Mouse (Mus musculus) hindbrain, embryonic 16.5 days (tissue): ENCODE measurements around the gene Zfp652. TPM values are rescaled to one million over a fixed set of nuclear protein-coding genes. Genes with fewer than 3 reads are reported as not detected.

Source experiments
- ATAC-seq: fragments of 200-750 bp; cut with Nextera tagmentation; 2 replicates; pipeline ENCODE4 v1.8.0; 2017; ENCODE audit warnings: moderate TSS enrichment, moderate library complexity
- H3K27ac ChIP-seq: fragments of 300-500 bp; sonication (generic); 2 replicates; pipeline ENCODE4 v1.5.1; 2014; ENCODE audit warnings: low read depth, mild to moderate bottlenecking, control low read depth, low read length, moderate library complexity
- H3K27me3 ChIP-seq: fragments of 300-500 bp; sonication (generic); replicated peaks from 2 replicates; pipeline ENCODE4 v1.6.1; 2014; ENCODE audit warnings: low read length; ENCODE audit not compliant: control insufficient read depth, insufficient read depth
- H3K36me3 ChIP-seq: fragments of 300-500 bp; sonication (generic); 2 replicates; pipeline ENCODE4 v1.6.1; 2014; ENCODE audit warnings: mild to moderate bottlenecking, low read length, moderate library complexity, mixed read lengths; ENCODE audit not compliant: control insufficient read depth, insufficient read depth
- H3K4me1 ChIP-seq: fragments of 300-500 bp; sonication (generic); 2 replicates; pipeline ENCODE4 v1.6.1; 2014; ENCODE audit warnings: low read depth, low read length; ENCODE audit not compliant: control insufficient read depth, insufficient read depth
- H3K4me2 ChIP-seq: fragments of 300-500 bp; sonication (generic); 2 replicates; pipeline ENCODE4 v1.6.1; 2014; ENCODE audit warnings: mild to moderate bottlenecking, low read length, control low read depth, moderate library complexity
- H3K4me3 ChIP-seq: fragments of 300-500 bp; sonication (generic); 2 replicates; pipeline ENCODE4 v1.5.1; 2014; ENCODE audit warnings: mild to moderate bottlenecking, low read length, control low read depth, moderate library complexity
- H3K9ac ChIP-seq: fragments of 300-500 bp; sonication (generic); 2 replicates; pipeline ENCODE4 v1.6.1; 2014; ENCODE audit warnings: low read depth, mild to moderate bottlenecking, control low read depth, low read length, moderate library complexity
- H3K9me3 ChIP-seq: fragments of 300-500 bp; sonication (generic); 2 replicates; pipeline ENCODE4 v1.6.1; 2014; ENCODE audit warnings: mild to moderate bottlenecking, low read length, moderate library complexity; ENCODE audit not compliant: control insufficient read depth
- WGBS: fragments of 180-500 bp; shearing (Covaris S2); extraction: QIAGEN DNeasy Blood & Tissue Kit; methylation state at CpG from one replicate; pipeline ENCODE4 v1.1.7; 2014; 5-methylcytosine and 5-hydroxymethylcytosine counted together
- polyA plus RNA-seq: library from polyadenylated mRNA; unstranded; fragments of >200 nt; fragmentation: Nextera tagmentation; extraction: Ambion mirVana; gene quantifications from 2 replicates; pipeline ENCODE4 v1.2.1, GENCODE M21; 2015

Zfp652 gene
- polyA plus RNA-seq, 1 experiment from 2014 or later: 21.7 TPM

DNA sequence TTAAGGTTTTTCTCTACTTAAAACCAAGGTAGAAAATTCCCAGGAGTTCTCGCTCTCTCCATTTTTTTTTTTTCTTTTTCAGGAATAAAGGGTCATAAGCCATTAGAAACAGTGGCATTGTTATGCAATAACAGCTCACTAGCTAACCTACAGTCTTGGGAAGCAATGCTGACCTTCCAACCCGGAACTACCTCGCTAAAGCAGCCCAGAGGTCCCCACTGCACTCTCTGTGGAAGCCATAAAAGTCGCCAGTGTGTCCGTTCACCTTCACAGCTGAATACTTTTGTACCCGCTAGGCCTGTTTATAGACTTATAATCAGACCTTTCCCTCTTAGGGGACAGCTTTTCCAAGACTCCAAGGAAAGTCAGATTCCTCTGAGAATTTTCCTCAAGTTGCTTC is 55.8 kb downstream of the Zfp652 start:
- Histone ChIP-seq H3K27ac (no peak overlapping the region), H3K4me1 (no peaks in the 10 kb centered on the region), H3K4me3 (no peak overlapping the region), H3K27me3 (no peaks in the 10 kb centered on the region), H3K9me3 (no peaks in the 10 kb centered on the region), H3K4me2 (no peak overlapping the region), H3K9ac (no peak overlapping the region), H3K36me3 (peaks cover 2% of the 10 kb centered on the region; the same call in 1 of the 2 replicates)
- no peak for ATAC-seq
- WGBS: 83% methylated on average over 6 of the region's 6 CpGs

GRCm38 (mm10) chr11:95769208-95769607 is 56.7 kb downstream of the Zfp652 start:
- H3K9ac ChIP-seq: no peak overlapping the region
- 85% methylated on average over 10 of the region's 10 CpGs for WGBS
- H3K27me3 ChIP-seq: no peaks in the 10 kb centered on the region
- no peaks in the 10 kb centered on the region for H3K4me1 ChIP-seq
- no peaks in the 10 kb centered on the region for H3K36me3 ChIP-seq
- no peak for ATAC-seq
- H3K27ac ChIP-seq: no peak overlapping the region
- H3K4me2 ChIP-seq: no peak overlapping the region
- no peak overlapping the region for H3K4me3 ChIP-seq
- no peaks in the 10 kb centered on the region for H3K9me3 ChIP-seq

- WGBS: 64% methylated on average over 9 of the region's 9 CpGs
- no peak for ATAC-seq
- no peak overlapping the region for H3K4me2 ChIP-seq
- no peaks in the 10 kb centered on the region for H3K36me3 ChIP-seq
- no peak overlapping the region for H3K9ac ChIP-seq
- no peaks in the 10 kb centered on the region for H3K27me3 ChIP-seq
- H3K4me1 ChIP-seq: no peaks in the 10 kb centered on the region
- no peak overlapping the region for H3K27ac ChIP-seq
- no peaks in the 10 kb centered on the region for H3K9me3 ChIP-seq
- no peak overlapping the region for H3K4me3 ChIP-seq
Observed at GRCm38 (mm10) chr11:95770720-95771364, 58.4 kb downstream of the Zfp652 start.

GRCm38 (mm10) chr11:95771665-95772064 is 59.2 kb downstream of the Zfp652 start:
- Histone ChIP-seq H3K9ac (no peak overlapping the region), H3K4me1 (no peaks in the 10 kb centered on the region), H3K27ac (no peak overlapping the region), H3K9me3 (no peaks in the 10 kb centered on the region), H3K36me3 (no peaks in the 10 kb centered on the region), H3K27me3 (no peaks in the 10 kb centered on the region), H3K4me2 (no peak overlapping the region), H3K4me3 (no peak overlapping the region)
- ATAC-seq: no peak
- 86% methylated on average over 8 of the region's 8 CpGs for WGBS

DNA sequence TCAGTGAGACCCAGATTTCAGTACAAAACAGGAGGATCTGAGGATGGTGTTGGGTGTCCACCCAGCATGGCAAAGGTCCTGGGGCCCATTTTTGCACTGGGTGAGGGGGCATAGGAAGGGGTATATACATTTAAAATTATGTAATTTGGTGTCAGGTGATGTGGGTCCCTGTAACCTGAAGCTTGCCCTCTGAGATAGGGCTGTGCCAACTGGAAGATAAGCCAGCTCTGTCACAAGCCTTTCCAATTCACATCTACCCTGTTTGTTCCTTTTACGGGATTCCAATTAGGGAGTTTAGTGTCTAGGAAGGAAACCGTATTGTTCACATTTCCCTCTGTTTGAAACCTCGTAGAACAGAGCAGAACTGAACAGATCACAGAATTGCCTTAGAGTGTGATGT is 60.8 kb downstream of the Zfp652 start:
- H3K27me3 ChIP-seq: no peaks in the 10 kb centered on the region
- H3K9me3 ChIP-seq: no peaks in the 10 kb centered on the region
- H3K4me2 ChIP-seq: no peak overlapping the region
- H3K4me3 ChIP-seq: no peak overlapping the region
- WGBS: 87% methylated on average over 3 of the region's 3 CpGs
- no peak overlapping the region for H3K9ac ChIP-seq
- H3K36me3 ChIP-seq: no peaks in the 10 kb centered on the region
- no peak overlapping the region for H3K27ac ChIP-seq
- no peaks in the 10 kb centered on the region for H3K4me1 ChIP-seq
- no peak for ATAC-seq

DNA sequence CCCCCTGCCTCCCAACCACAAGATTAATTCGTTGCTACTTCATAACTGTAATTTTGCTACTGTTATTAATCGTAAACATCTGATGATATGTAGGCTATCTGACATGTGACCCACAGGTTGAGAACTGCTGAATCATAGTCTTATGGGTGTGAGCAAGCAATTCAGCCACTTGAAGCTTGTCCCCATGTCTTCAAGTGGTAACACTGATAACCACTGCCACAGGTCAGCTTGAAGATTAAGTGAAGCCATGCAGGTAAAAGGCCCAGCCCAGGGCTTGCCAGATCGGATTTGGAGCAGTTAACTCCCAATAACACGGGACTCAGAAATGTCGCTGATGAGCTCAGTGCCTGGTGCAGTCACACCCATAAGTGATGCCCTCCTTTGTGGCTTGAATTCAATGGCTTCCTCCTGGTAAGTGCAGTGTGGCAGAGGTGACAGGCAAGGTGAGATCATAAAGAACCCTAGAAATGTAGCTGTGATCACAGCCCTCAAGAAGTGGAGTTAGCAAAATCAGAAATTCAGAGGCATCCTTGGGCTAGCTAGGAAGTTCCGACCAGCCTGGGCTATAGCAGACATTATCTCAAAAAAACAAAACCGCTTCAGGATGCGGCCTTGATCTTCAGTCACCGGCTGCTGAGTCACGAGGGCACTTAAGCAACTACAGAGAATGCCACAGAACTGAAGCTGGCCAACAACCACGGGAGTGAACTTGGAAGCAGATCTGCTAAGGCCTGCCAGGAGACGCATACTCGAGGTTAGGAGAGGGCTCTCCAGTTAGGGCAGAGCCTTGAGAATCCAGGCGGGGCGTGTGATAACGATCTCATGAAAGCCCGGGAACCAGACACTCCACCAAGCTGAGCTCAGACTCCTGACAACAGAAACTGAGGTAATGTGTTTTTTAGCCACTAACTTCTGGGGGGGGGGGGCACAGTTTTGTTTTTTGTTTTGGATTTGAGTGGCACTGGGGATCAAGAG is 65.1 kb downstream of the Zfp652 start:
- no peak for ATAC-seq
- WGBS: 88% methylated on average over 17 of the region's 17 CpGs

GRCm38 (mm10) chr11:95778831-95779251 is 66.4 kb downstream of the Zfp652 start:
- Histone ChIP-seq H3K9me3 (no peaks in the 10 kb centered on the region), H3K27me3 (no peaks in the 10 kb centered on the region), H3K4me2 (no peak overlapping the region), H3K4me3 (no peak overlapping the region), H3K9ac (no peak overlapping the region), H3K36me3 (no peaks in the 10 kb centered on the region), H3K27ac (no peak overlapping the region), H3K4me1 (no peaks in the 10 kb centered on the region)
- WGBS: 83% methylated on average over 4 of the region's 4 CpGs
- no peak for ATAC-seq

More for the DNA sequence above, 65.1 kb downstream of the Zfp652 start:
- Histone ChIP-seq H3K4me1 (no peaks in the 10 kb centered on the region), H3K9me3 (no peaks in the 10 kb centered on the region), H3K36me3 (no peaks in the 10 kb centered on the region), H3K4me3 (no peak overlapping the region), H3K27me3 (no peaks in the 10 kb centered on the region), H3K4me2 (no peak overlapping the region), H3K27ac (no peak overlapping the region), H3K9ac (no peak overlapping the region)

DNA sequence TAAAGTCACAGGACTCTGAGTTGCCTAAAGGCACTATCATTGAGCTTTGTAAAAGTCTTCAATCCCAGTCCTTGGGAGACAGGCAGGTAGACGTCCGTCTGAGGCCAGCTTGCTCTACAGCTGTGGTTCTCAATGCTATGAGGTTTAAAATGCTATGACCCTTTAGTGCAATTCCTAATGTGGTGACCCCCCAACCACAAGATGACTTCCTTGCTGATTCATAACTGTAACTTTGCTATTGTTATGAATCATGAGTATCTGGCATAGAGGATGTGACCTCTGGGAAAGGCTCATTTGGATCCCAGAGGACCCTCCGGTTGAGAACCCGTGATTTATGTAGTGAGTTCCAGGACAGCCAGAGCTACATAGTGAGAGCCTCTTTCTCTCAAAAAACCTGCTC is 66.9 kb downstream of the Zfp652 start:
- no peaks in the 10 kb centered on the region for H3K4me1 ChIP-seq
- H3K4me2 ChIP-seq: no peak overlapping the region
- H3K36me3 ChIP-seq: no peaks in the 10 kb centered on the region
- no peaks in the 10 kb centered on the region for H3K27me3 ChIP-seq
- no peak for ATAC-seq
- no peak overlapping the region for H3K9ac ChIP-seq
- no peak overlapping the region for H3K4me3 ChIP-seq
- WGBS: 97% methylated on average over 4 of the region's 4 CpGs
- no peaks in the 10 kb centered on the region for H3K9me3 ChIP-seq
- H3K27ac ChIP-seq: no peak overlapping the region

GRCm38 (mm10) chr11:95780480-95780879 is 68.0 kb downstream of the Zfp652 start:
- Histone ChIP-seq H3K4me2 (no peak overlapping the region), H3K9ac (no peak overlapping the region), H3K9me3 (no peaks in the 10 kb centered on the region; the same call in 1 of the 2 replicates), H3K4me1 (no peaks in the 10 kb centered on the region), H3K4me3 (no peak overlapping the region), H3K27ac (no peak overlapping the region), H3K36me3 (no peaks in the 10 kb centered on the region), H3K27me3 (no peaks in the 10 kb centered on the region)
- 92% methylated on average over 8 of the region's 8 CpGs for WGBS
- no peak for ATAC-seq
